Mouse (Mus musculus): Measurements from ENCODE around the gene Cd96.

- TF ChIP-seq CTCF (IDR thresholded peaks at IDR 0.05; ENCODE audit: extremely low read depth, insufficient read depth, low read length), result peak; percentile 24; the same call in 1 of the 2 replicates
- no peak for TF ChIP-seq POLR2A (IDR thresholded peaks at IDR 0.05; ENCODE audit: extremely low read depth, insufficient read depth, low read length)
Measured at GRCm38 (mm10) chr16:45990901-45991676, 129.0 kb downstream of the Cd96 start.
